In the genomic region with DNA sequence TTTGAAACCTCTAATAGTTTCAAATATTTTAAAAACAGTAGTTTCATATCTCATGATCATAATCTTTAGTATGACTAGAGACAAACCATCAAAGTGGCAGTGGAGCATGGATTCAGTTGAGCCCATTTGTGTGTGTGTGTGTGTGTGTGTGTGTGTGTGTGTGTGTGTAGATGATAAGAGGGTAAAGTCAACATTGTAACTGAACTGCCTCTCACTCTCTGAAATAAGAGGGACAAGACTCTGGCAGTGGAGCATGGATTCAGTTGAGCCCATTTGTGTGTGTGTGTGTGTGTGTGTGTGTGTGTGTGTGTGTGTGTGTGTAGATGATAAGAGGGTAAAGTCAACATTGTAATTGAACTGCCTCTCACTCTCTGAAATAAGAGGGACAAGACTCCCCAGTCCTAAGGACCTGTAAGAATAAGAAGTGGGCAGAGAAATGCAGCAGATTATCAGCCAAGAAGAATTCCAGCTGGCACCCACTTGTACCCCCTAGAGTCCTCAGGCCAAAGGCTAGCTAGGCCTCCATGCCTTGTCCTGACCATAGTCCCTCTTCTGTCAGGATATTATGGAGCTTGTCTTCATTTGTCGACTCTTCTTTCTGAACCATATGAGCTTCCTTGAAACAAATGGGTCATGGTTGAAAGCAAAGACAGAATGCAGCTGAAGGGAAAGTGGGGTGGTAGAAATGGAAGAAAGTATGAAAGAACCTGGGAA, we compare ENCODE assay signal across 18 mouse cellular contexts.
DNase-seq lines count a peak whose midpoint lies in the region; ATAC-seq and TF ChIP-seq lines count a peak whose summit lies in the region.
"Had no signal": no experiment of that assay in that cellular context is flagged by ENCODE, and none has a peak within 500 bp of the region (broad histone marks: within the 10 kb centered on the region; RNA-seq: fewer than 3 reads in every experiment).

No protein-coding gene starts in this region.

- H3K4me1 ChIP-seq in intestine, embryonic 14.5 days (replicated peaks; ENCODE audit: control insufficient read depth, insufficient read depth, low read length) = no peaks in the 10 kb centered on the region
- no peaks in the 10 kb centered on the region for H3K4me1 ChIP-seq in intestine, postnatal 0 days (replicated peaks; ENCODE audit: control insufficient read depth, insufficient read depth, low read length)
- no peaks in the 10 kb centered on the region for H3K4me1 ChIP-seq in lung, embryonic 16.5 days (replicated peaks; ENCODE audit: control insufficient read depth, insufficient read depth, low read length)
- H3K4me1 ChIP-seq in lung, adult 2 months (ENCODE audit: control insufficient read depth, insufficient read depth, low read length) = no peaks in the 10 kb centered on the region
- 0 out of 2 replicates have a peak, but pooled peaks cover 5% of the 10 kb centered on the region for H3K4me1 ChIP-seq in liver, embryonic 12.5 days
- H3K4me1 ChIP-seq: embryonic facial prominence, embryonic 13.5 days; forebrain, embryonic 12.5 days; hindbrain, embryonic 12.5 days had no signal

- no peak overlapping the region for H3K4me3 ChIP-seq in intestine, embryonic 14.5 days (ENCODE audit: low read depth, low read length)
- no peak overlapping the region for H3K4me3 ChIP-seq in intestine, postnatal 0 days (ENCODE audit: low read depth, low read length)
- no peak overlapping the region for H3K4me3 ChIP-seq in lung, embryonic 16.5 days (ENCODE audit: low read length)
- H3K4me3 ChIP-seq in lung, adult 2 months (replicated peaks; ENCODE audit: extremely low read depth, low read depth, low read length) = no peak overlapping the region
- H3K4me3 ChIP-seq in liver, embryonic 12.5 days = no peak overlapping the region
- H3K4me3 ChIP-seq: embryonic facial prominence, embryonic 13.5 days; forebrain, embryonic 12.5 days; heart, embryonic 13.5 days; hindbrain, embryonic 12.5 days had no signal

- H3K4me2 ChIP-seq in intestine, embryonic 14.5 days (ENCODE audit: low read length) = no peak overlapping the region
- no peak overlapping the region for H3K4me2 ChIP-seq in intestine, postnatal 0 days (replicated peaks; ENCODE audit: low read depth)
- H3K4me2 ChIP-seq in lung, embryonic 16.5 days (ENCODE audit: low read depth, low read length) = no peak overlapping the region
- no peak overlapping the region for H3K4me2 ChIP-seq in liver, embryonic 12.5 days
- H3K4me2 ChIP-seq: embryonic facial prominence, embryonic 13.5 days; forebrain, embryonic 12.5 days; heart, embryonic 13.5 days; hindbrain, embryonic 12.5 days had no signal

- TF ChIP-seq CTCF in intestine, postnatal 0 days (IDR thresholded peaks at IDR 0.05; ENCODE audit: low read depth) = no peak
- TF ChIP-seq CTCF in lung, adult 2 months (IDR thresholded peaks at IDR 0.05; ENCODE audit: insufficient read depth, low read length) = no peak

- H3K27ac ChIP-seq in intestine, embryonic 14.5 days (ENCODE audit: low read depth) = no peak overlapping the region
- H3K27ac ChIP-seq in intestine, postnatal 0 days (ENCODE audit: low read depth, low read length) = no peak overlapping the region
- 0 out of 2 replicates have a peak overlapping the region, but pooled peaks have one; percentile 15 for H3K27ac ChIP-seq in lung, embryonic 16.5 days (ENCODE audit: low read length)
- no peak overlapping the region for H3K27ac ChIP-seq in liver, embryonic 12.5 days
- H3K27ac ChIP-seq: embryonic facial prominence, embryonic 13.5 days; forebrain, embryonic 12.5 days; heart, embryonic 13.5 days; hindbrain, embryonic 12.5 days had no signal

- 0 out of 2 replicates have a peak, but pooled peaks have one; percentile 19 for ATAC-seq in intestine, embryonic 14.5 days (replicated peaks; ENCODE audit: low FRiP score, low TSS enrichment, low read depth)
- ATAC-seq in intestine, postnatal 0 days = no peak
- ATAC-seq in lung, embryonic 16.5 days (ENCODE audit: low read depth) = peak; percentile 49; the same call in 1 of the 2 replicates
- peak; percentile 54; the same call in 1 of the 2 replicates for ATAC-seq in liver, embryonic 12.5 days
- ATAC-seq in megakaryocyte-erythroid progenitor cell, adult 5-6 weeks (replicated peaks; ENCODE audit: low FRiP score, low TSS enrichment, poor library complexity, severe bottlenecking) = peak; percentile 42
- ATAC-seq in granulocyte monocyte progenitor cell, adult 5-6 weeks (replicated peaks; ENCODE audit: poor library complexity, severe bottlenecking) = no peak
- ATAC-seq: forebrain, embryonic 16.5 days had no signal

- H3K36me3 ChIP-seq in intestine, embryonic 14.5 days (ENCODE audit: control insufficient read depth, insufficient read depth, low read length) = peaks cover 26% of the 10 kb centered on the region; the same call in 1 of the 2 replicates
- H3K36me3 ChIP-seq in intestine, postnatal 0 days (ENCODE audit: control insufficient read depth, insufficient read depth) = peaks cover 30% of the 10 kb centered on the region
- H3K36me3 ChIP-seq in lung, embryonic 16.5 days (ENCODE audit: control insufficient read depth, insufficient read depth, low read length) = peaks cover 10% of the 10 kb centered on the region
- peaks cover 49% of the 10 kb centered on the region for H3K36me3 ChIP-seq in liver, embryonic 12.5 days

- TF ChIP-seq POLR2A in lung, adult 2 months (IDR thresholded peaks at IDR 0.05; ENCODE audit: borderline replicate concordance, extremely low read depth, low read depth, low read length) = no peak

- no peaks in the 10 kb centered on the region for H3K9me3 ChIP-seq in intestine, embryonic 14.5 days (ENCODE audit: control insufficient read depth, low read length)
- H3K9me3 ChIP-seq in intestine, postnatal 0 days (ENCODE audit: control insufficient read depth) = no peaks in the 10 kb centered on the region
- 0 out of 2 replicates have a peak, but pooled peaks cover 2% of the 10 kb centered on the region for H3K9me3 ChIP-seq in lung, embryonic 16.5 days (ENCODE audit: control insufficient read depth, low read length)
- H3K9me3 ChIP-seq in liver, embryonic 12.5 days (replicated peaks) = no peaks in the 10 kb centered on the region
- H3K9me3 ChIP-seq: forebrain, embryonic 12.5 days; heart, embryonic 13.5 days; hindbrain, embryonic 12.5 days had no signal

- no peak for DNase-seq in intestine, embryonic 14.5 days (ENCODE audit: low spot score)
- DNase-seq in lung, adult 2 months = no peak
- DNase-seq in adrenal gland, postnatal 36 days = no peak
- DNase-seq: adrenal gland, postnatal 10 days; cerebellum, adult 11-12 months; cerebellum, adult 9-10 months; gastrocnemius, postnatal 10 days; heart, postnatal 4 days had no signal

- WGBS in intestine, embryonic 14.5 days = 88% methylated on average over 1 of the region's 1 CpGs
- 93% methylated on average over 1 of the region's 1 CpGs for WGBS in intestine, postnatal 0 days
- WGBS in lung, embryonic 16.5 days = 81% methylated on average over 1 of the region's 1 CpGs
- WGBS in lung, adult 2 months = 91% methylated on average over 1 of the region's 1 CpGs
- WGBS in liver, embryonic 12.5 days (ENCODE audit: insufficient replicate concordance) = 85% methylated on average over 1 of the region's 1 CpGs

- H3K27me3 ChIP-seq in intestine, embryonic 14.5 days (replicated peaks; ENCODE audit: control insufficient read depth, insufficient read depth, low read length) = no peaks in the 10 kb centered on the region
- H3K27me3 ChIP-seq in intestine, postnatal 0 days (replicated peaks; ENCODE audit: control insufficient read depth, insufficient read depth, low read length) = no peaks in the 10 kb centered on the region
- H3K27me3 ChIP-seq in lung, embryonic 16.5 days (ENCODE audit: control insufficient read depth, insufficient read depth, low read depth, low read length) = no peaks in the 10 kb centered on the region
- no peaks in the 10 kb centered on the region for H3K27me3 ChIP-seq in liver, embryonic 12.5 days (replicated peaks)
- H3K27me3 ChIP-seq: embryonic facial prominence, embryonic 13.5 days; forebrain, embryonic 12.5 days; heart, embryonic 13.5 days; hindbrain, embryonic 12.5 days had no signal

- no peak overlapping the region for H3K9ac ChIP-seq in intestine, embryonic 14.5 days (ENCODE audit: low read length)
- no peak overlapping the region for H3K9ac ChIP-seq in intestine, postnatal 0 days (ENCODE audit: low read depth, low read length)
- no peak overlapping the region for H3K9ac ChIP-seq in lung, embryonic 16.5 days (ENCODE audit: low read length)
- H3K9ac ChIP-seq in liver, embryonic 12.5 days = no peak overlapping the region
- H3K9ac ChIP-seq: embryonic facial prominence, embryonic 13.5 days; forebrain, embryonic 12.5 days; heart, embryonic 13.5 days; hindbrain, embryonic 12.5 days had no signal

Comparison
In these comparisons a context has a peak if more than half of its experiments do, and no peak if none do; other contexts are left out.
1. ATAC-seq: peak in intestine, embryonic 14.5 days (single experiment), lung, embryonic 16.5 days (single experiment), liver, embryonic 12.5 days (single experiment) and megakaryocyte-erythroid progenitor cell, adult 5-6 weeks (single experiment); none in intestine, postnatal 0 days (single experiment) and granulocyte monocyte progenitor cell, adult 5-6 weeks (single experiment).